Mouse (Mus musculus): ENCODE data around the gene Ddhd1. TPM values are rescaled to one million over a fixed set of nuclear protein-coding genes. Genes with fewer than 3 reads are reported as not detected.

Ddhd1 gene
- polyA plus RNA-seq, 1 experiment from 2014 or later, result 6.7 TPM

DNA sequence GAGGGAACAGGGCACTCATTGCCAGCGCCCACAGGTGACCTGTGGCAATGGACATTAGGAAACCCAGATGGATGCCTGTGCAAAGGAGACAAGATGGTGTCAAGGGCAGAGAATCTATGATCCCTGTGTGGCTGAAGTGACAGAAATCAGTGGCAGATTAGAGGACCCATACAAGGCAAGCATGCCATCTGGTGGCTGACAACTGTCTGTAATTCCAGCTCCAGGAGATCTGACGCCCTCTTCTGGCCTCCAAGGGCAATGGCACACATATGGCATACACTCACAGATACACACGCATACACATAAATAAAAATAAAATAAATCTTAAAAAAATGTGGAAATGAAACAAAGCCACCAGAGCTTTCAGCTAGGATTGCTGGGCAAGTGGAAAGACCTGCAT is 109.8 kb downstream of the Ddhd1 start:
- Histone ChIP-seq H3K4me2 (no peak overlapping the region), H3K4me3 (no peak overlapping the region), H3K27me3 (replicated peaks) (no peaks in the 10 kb centered on the region), H3K36me3 (no peaks in the 10 kb centered on the region), H3K4me1 (peaks cover 11% of the 10 kb centered on the region; the same call in 1 of the 2 replicates), H3K27ac (replicated peaks) (no peak overlapping the region), H3K9me3 (no peaks in the 10 kb centered on the region), H3K9ac (no peak overlapping the region)
- WGBS, result 65% methylated on average over 3 of the region's 3 CpGs
- ATAC-seq (ENCODE audit: extremely low read depth, insufficient number of reproducible peaks, low FRiP score, low TSS enrichment), result no peak

DNA sequence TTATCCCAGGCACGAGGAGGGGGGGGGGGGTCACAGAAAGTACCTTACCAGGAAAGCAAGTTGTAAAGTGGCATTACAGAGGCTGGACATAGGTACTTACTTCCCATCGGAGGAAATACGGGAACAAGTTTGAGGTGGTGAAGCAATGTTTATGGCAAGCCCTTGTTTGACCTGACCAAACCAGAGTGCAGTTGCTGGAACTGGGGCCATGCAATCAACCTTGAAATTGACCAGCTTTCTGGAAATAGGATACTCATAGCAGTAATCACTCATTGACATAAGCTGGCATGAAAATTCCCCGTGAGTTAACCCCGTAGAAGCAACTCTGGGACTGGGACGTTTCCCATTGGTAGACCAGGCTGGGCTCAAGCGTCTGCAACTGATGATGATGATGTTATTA is 113.0 kb downstream of the Ddhd1 start:
- 79% methylated on average over 7 of the region's 7 CpGs for WGBS
- H3K4me3 ChIP-seq, result no peak overlapping the region
- no peak for ATAC-seq (ENCODE audit: extremely low read depth, insufficient number of reproducible peaks, low FRiP score, low TSS enrichment)
- peaks cover 7% of the 10 kb centered on the region for H3K4me1 ChIP-seq
- no peak overlapping the region for H3K27ac ChIP-seq (replicated peaks)
- H3K9ac ChIP-seq, result no peak overlapping the region
- H3K4me2 ChIP-seq, result no peak overlapping the region
- H3K27me3 ChIP-seq (replicated peaks), result no peaks in the 10 kb centered on the region
- no peaks in the 10 kb centered on the region for H3K36me3 ChIP-seq
- no peaks in the 10 kb centered on the region for H3K9me3 ChIP-seq

DNA sequence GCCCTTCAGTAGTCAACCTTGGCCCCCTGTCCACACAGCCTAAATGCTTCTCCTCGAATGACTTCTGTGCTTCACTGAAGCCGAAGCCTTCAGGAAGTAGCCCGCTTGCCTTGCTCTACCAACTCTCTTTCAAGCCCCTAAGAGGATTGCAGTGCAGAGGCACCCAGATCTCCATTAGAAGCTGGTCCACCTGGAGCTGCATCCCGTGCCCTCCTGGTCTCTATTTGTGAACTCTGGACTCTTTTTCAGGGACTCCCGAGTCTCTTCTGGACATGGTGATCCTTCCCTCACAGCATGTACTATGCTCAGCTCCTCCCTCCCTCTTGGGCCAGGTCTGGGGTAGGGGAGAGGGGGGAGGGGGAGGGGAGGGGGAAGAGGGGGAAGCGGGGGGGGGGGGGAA is 113.9 kb downstream of the Ddhd1 start:
- Histone ChIP-seq H3K27ac (replicated peaks) (no peak overlapping the region), H3K9me3 (no peaks in the 10 kb centered on the region), H3K27me3 (replicated peaks) (no peaks in the 10 kb centered on the region), H3K9ac (no peak overlapping the region), H3K36me3 (no peaks in the 10 kb centered on the region), H3K4me2 (no peak overlapping the region), H3K4me1 (peaks cover 14% of the 10 kb centered on the region), H3K4me3 (no peak overlapping the region)
- 59% methylated on average over 5 of the region's 6 CpGs for WGBS
- ATAC-seq (ENCODE audit: extremely low read depth, insufficient number of reproducible peaks, low FRiP score, low TSS enrichment), result no peak

DNA sequence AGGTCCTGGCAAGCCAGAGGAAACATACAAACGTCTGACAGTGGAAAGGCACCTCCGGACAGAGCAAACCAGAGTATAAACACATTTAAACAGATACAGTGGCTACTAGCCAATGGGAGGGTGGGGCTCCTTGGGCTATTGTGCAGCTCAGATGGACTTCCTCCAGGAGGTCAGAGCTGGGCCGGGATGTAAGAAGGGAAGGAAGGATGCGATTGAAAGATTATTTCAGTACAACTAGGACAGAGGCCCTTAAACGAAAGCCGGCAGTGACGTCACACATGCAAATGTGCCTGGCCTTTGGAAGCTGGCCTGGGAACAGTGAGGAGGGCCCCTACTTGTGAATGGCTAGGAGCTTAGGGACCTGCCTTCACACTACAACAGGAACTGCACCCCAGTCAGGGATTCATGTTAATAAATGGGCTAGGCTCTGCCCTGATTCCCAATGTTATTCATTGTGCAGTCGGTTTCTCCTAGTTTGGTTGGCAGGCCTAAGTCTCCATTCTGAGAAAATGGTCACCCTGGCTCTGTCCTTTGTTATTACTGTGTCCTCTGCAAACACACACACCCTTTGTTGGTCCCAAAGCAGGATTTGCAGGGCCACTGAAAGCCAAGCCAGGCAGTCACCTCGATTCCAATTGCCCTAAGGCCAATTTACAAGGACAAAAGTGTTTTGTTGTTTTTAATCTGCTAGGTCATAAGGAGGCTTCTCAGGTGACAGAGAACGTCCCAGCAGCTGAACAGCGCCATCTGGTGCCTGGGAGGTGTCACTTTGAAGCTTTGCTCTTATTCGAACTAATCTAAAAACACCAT is 118.1 kb downstream of the Ddhd1 start:
- H3K4me1 ChIP-seq, result peaks cover 15% of the 10 kb centered on the region
- peak overlapping the region; percentile 84 for H3K27ac ChIP-seq (replicated peaks)
- no peak overlapping the region for H3K4me3 ChIP-seq
- peak overlapping the region; percentile 24 for H3K4me2 ChIP-seq
- H3K36me3 ChIP-seq, result no peaks in the 10 kb centered on the region
- H3K9me3 ChIP-seq, result no peaks in the 10 kb centered on the region
- peak overlapping the region; percentile 40; the same call in 1 of the 2 replicates for H3K9ac ChIP-seq
- H3K27me3 ChIP-seq (replicated peaks), result no peaks in the 10 kb centered on the region
- peak; percentile 64 for ATAC-seq (ENCODE audit: extremely low read depth, insufficient number of reproducible peaks, low FRiP score, low TSS enrichment)
- WGBS, result 27% methylated on average over 12 of the region's 12 CpGs

Small RNA genes lying within 50 kb of the gene (microRNA-seq; reads per million reads assigned to microRNA genes)
- 1.8 reads per million for gene Mir5131

Other genes starting within 250 kb of the Ddhd1 start
- 170 and 197 TPM in 2 replicates for gene Fermt2, start 128.0 kb downstream of the Ddhd1 start, polyA plus RNA-seq (2015; fragmentation: Nextera tagmentation; extraction: Ambion mirVana)